Mouse (Mus musculus): ENCODE measurements around the gene Sema3g. TPM values are rescaled to one million over a fixed set of nuclear protein-coding genes. Genes with fewer than 3 reads are reported as not detected.

Sema3g gene
- polyA plus RNA-seq, 1 experiment from 2014 or later, result 0.80 TPM

- WGBS, result 58% methylated on average over 16 of the region's 16 CpGs
- H3K4me2 ChIP-seq, result no peak overlapping the region
- H3K36me3 ChIP-seq, result peaks cover 48% of the 10 kb centered on the region
Observed at GRCm38 (mm10) chr14:31197547-31198516, 19.8 kb upstream of the Sema3g start.

DNA sequence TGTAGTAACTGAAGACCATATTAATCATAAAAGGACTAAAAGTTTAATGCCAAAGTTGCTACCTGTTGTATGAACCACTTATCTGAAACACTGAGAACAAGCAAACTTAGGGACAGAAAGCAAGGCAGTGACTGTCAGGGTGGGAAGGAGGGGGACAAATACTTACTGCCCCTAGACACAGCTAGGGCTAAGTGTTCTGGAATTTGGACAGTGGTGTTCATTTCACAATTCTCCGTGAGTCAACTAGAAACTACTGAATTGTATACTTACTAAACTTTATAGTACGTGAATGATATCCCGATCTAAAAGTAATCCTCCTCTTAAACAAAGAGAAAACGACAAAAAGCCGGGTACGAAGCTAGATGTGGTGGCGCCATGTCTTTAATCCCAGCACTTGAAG is 18.1 kb upstream of the Sema3g start:
- Histone ChIP-seq H3K4me2 (no peak overlapping the region), H3K9me3 (no peaks in the 10 kb centered on the region), H3K4me3 (no peak overlapping the region), H3K27ac (replicated peaks) (no peak overlapping the region), H3K9ac (no peak overlapping the region), H3K36me3 (peaks cover 58% of the 10 kb centered on the region), H3K4me1 (replicated peaks) (peaks cover 11% of the 10 kb centered on the region), H3K27me3 (no peaks in the 10 kb centered on the region)
- 95% methylated on average over 7 of the region's 7 CpGs for WGBS
- no peak for ATAC-seq (ENCODE audit: low FRiP score, low read depth)

More at GRCm38 (mm10) chr14:31197547-31198516, 19.8 kb upstream of the Sema3g start:
- Histone ChIP-seq H3K4me1 (replicated peaks) (peaks cover 7% of the 10 kb centered on the region), H3K9me3 (no peaks in the 10 kb centered on the region), H3K27me3 (no peaks in the 10 kb centered on the region), H3K9ac (no peak overlapping the region), H3K4me3 (no peak overlapping the region), H3K27ac (replicated peaks) (no peak overlapping the region)
- ATAC-seq (ENCODE audit: low FRiP score, low read depth), result no peak

GRCm38 (mm10) chr14:31200038-31200437 is 17.6 kb upstream of the Sema3g start:
- H3K4me2 ChIP-seq, result no peak overlapping the region
- no peak overlapping the region for H3K4me3 ChIP-seq
- no peak for ATAC-seq (ENCODE audit: low FRiP score, low read depth)
- peaks cover 15% of the 10 kb centered on the region for H3K4me1 ChIP-seq (replicated peaks)
- H3K9me3 ChIP-seq, result no peaks in the 10 kb centered on the region
- WGBS, result 82% methylated on average over 3 of the region's 3 CpGs
- H3K27me3 ChIP-seq, result no peaks in the 10 kb centered on the region
- no peak overlapping the region for H3K27ac ChIP-seq (replicated peaks)
- H3K9ac ChIP-seq, result no peak overlapping the region
- peaks cover 58% of the 10 kb centered on the region for H3K36me3 ChIP-seq

DNA sequence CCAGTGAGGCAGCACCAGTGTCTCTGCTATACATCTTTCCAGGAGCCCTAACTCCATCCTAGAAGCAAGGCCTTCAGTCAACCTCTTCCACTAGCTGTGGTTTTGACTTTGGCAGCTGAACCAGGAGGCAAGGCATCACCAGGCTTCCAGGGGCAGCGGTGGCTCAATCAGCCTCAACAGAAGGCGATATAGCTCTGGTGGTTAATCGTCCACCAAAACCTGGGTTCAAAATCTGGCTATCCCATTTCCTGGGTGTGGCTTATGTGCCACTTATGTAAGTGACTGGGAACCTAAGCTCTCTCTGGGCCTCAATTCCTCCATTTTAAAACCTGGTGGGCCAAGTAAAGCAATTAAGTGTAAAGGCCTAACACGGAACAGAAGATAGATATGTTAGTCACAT is 12.8 kb upstream of the Sema3g start:
- H3K4me3 ChIP-seq, result peak overlapping the region; percentile 88
- H3K27me3 ChIP-seq, result no peaks in the 10 kb centered on the region
- 74% methylated on average over 4 of the region's 4 CpGs for WGBS
- H3K36me3 ChIP-seq, result peaks cover 39% of the 10 kb centered on the region
- peak overlapping the region; percentile 88 for H3K4me2 ChIP-seq
- H3K9me3 ChIP-seq, result no peaks in the 10 kb centered on the region
- ATAC-seq (ENCODE audit: low FRiP score, low read depth), result no peak
- H3K9ac ChIP-seq, result peak overlapping the region; percentile 95
- peak overlapping the region; percentile 95 for H3K27ac ChIP-seq (replicated peaks)
- peaks cover 22% of the 10 kb centered on the region for H3K4me1 ChIP-seq (replicated peaks)

DNA sequence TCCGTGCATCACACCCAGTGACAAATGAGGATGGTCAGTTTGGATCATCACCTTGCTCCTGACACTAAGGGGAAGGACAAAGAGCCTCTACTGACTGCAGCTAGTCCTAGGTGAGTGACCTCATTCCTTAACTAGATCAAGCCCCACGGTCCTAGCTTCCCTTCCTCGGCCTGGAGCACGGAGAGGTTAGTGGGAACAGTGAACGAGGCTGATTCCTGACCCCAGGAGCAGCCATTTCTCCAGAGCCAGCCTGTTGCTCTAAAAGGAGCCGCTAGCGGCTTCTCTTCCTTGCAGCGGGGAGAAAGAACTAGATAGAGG is 12.5 kb upstream of the Sema3g start:
- peak overlapping the region; percentile 95 for H3K9ac ChIP-seq
- H3K4me2 ChIP-seq, result peak overlapping the region; percentile 88
- H3K36me3 ChIP-seq, result peaks cover 36% of the 10 kb centered on the region
- peak; percentile 24; the same call in 1 of the 2 replicates for ATAC-seq (ENCODE audit: low FRiP score, low read depth)
- H3K27me3 ChIP-seq, result no peaks in the 10 kb centered on the region
- peaks cover 22% of the 10 kb centered on the region for H3K4me1 ChIP-seq (replicated peaks)
- H3K9me3 ChIP-seq, result no peaks in the 10 kb centered on the region
- H3K27ac ChIP-seq (replicated peaks), result peak overlapping the region; percentile 95
- H3K4me3 ChIP-seq, result peak overlapping the region; percentile 88
- 13% methylated on average over 8 of the region's 8 CpGs for WGBS

GRCm38 (mm10) chr14:31205562-31206467 is 11.8 kb upstream of the Sema3g start:
- Histone ChIP-seq H3K36me3 (peaks cover 29% of the 10 kb centered on the region), H3K4me3 (peak overlapping the region; percentile 88), H3K27me3 (no peaks in the 10 kb centered on the region), H3K9me3 (no peaks in the 10 kb centered on the region), H3K27ac (replicated peaks) (peak overlapping the region; percentile 95), H3K9ac (peak overlapping the region; percentile 95), H3K4me2 (peak overlapping the region; percentile 88), H3K4me1 (replicated peaks) (peaks cover 22% of the 10 kb centered on the region)
- ATAC-seq (ENCODE audit: low FRiP score, low read depth), result peak; percentile 76
- WGBS, result under 1% methylated on average over 39 of the region's 39 CpGs

- Histone ChIP-seq H3K27me3 (no peaks in the 10 kb centered on the region), H3K9me3 (no peaks in the 10 kb centered on the region), H3K9ac (peak overlapping the region; percentile 95), H3K36me3 (peaks cover 26% of the 10 kb centered on the region), H3K4me2 (peak overlapping the region; percentile 88), H3K4me1 (replicated peaks) (peaks cover 22% of the 10 kb centered on the region), H3K27ac (replicated peaks) (peak overlapping the region; percentile 95), H3K4me3 (peak overlapping the region; percentile 88)
- ATAC-seq (ENCODE audit: low FRiP score, low read depth), result peak; percentile 75
- under 1% methylated on average over 41 of the region's 48 CpGs for WGBS
Observed at GRCm38 (mm10) chr14:31206472-31206981, 11.1 kb upstream of the Sema3g start.

DNA sequence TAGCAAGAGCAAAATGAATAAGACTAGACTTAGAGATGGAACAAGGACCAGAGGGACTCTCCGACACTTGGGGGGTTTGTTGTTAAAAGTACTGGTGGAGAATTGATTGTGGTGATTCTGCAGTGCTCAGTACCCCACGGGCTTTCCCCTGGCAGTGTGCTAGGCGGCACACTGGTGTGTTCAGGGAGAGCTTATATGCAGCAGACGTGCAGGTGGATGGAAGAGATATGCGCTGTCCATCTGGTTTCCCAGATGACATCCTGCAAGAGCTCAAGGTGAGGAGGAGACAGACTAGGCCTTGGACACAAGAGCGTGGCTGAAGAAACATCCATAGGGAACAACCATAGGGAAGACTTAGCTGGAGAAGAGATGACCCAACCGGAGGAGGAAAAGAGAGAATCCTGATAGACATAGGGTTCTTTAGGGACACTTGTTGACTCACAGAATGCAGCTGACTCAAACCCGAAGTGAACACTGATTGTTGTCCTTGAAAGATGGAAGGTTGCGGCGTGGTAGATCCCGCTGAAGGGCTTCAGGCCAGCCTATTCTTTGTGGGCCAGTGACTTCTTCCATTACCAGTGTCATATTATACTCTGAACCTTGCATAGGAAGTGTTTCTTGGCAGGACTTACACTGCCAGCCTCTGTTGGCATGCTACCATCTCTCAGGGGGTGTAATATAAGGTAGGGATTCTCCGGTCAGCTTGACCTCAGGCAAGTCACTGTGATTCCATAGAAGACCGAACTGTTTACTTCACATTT is 10.4 kb upstream of the Sema3g start:
- Histone ChIP-seq H3K4me1 (replicated peaks) (peaks cover 22% of the 10 kb centered on the region), H3K27me3 (no peaks in the 10 kb centered on the region), H3K4me2 (peak overlapping the region; percentile 88), H3K9ac (peak overlapping the region; percentile 95), H3K9me3 (no peaks in the 10 kb centered on the region), H3K4me3 (peak overlapping the region; percentile 88), H3K36me3 (peaks cover 19% of the 10 kb centered on the region), H3K27ac (replicated peaks) (peak overlapping the region; percentile 95)
- peak; percentile 25 for ATAC-seq (ENCODE audit: low FRiP score, low read depth)
- 78% methylated on average over 13 of the region's 13 CpGs for WGBS

DNA sequence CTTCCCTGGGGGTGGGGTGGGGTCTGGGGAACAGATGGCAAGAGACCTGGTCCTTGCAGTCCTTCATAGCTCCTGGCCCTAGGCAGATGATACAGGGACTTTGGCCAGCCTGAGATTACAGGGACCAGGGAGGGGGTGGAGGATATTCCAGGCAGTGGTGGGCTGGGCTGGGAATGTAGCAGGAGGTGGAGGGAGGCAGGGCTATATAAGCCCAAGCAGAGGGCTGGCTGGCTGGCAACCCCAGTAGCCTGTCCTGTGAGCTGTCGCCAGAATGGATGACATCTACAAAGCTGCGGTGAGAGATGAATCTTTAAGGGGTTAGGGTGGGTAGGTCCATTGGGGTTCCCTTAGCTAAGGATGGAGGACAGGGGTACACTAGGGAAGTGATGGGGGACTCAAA is 9.6 kb upstream of the Sema3g start, which contains the start of gene Tnnc1:
Gene Tnnc1, plus strand, starts transcription at position 229 of the 400 bp plus-strand sequence.
- Histone ChIP-seq H3K4me3 (peak within 1 kb of the TSS; percentile 88), H3K9me3 (no peaks in the 10 kb centered on the region), H3K4me1 (replicated peaks) (peaks cover 22% of the 10 kb centered on the region), H3K4me2 (peak within 1 kb of the TSS; percentile 88), H3K36me3 (peaks cover 10% of the 10 kb centered on the region), H3K27ac (replicated peaks) (peak within 1 kb of the TSS; percentile 95), H3K9ac (peak within 1 kb of the TSS; percentile 95; the same call in 1 of the 2 replicates), H3K27me3 (no peaks in the 10 kb centered on the region)
- no peak for ATAC-seq (ENCODE audit: low FRiP score, low read depth)
- WGBS, result 93% methylated on average over 2 of the region's 2 CpGs

- no peaks in the 10 kb centered on the region for H3K9me3 ChIP-seq
- H3K9ac ChIP-seq, result no peak overlapping the region
- H3K4me2 ChIP-seq, result no peak overlapping the region
- no peak overlapping the region for H3K4me3 ChIP-seq
- no peaks in the 10 kb centered on the region for H3K27me3 ChIP-seq
- H3K27ac ChIP-seq (replicated peaks), result no peak overlapping the region
- H3K36me3 ChIP-seq, result 0 out of 2 replicates have a peak, but pooled peaks cover under 1% of the 10 kb centered on the region
- peaks cover 22% of the 10 kb centered on the region for H3K4me1 ChIP-seq (replicated peaks)
- ATAC-seq (ENCODE audit: low FRiP score, low read depth), result no peak
- WGBS, result 87% methylated on average over 4 of the region's 4 CpGs
Observed at GRCm38 (mm10) chr14:31209133-31209557, 8.5 kb upstream of the Sema3g start.

DNA sequence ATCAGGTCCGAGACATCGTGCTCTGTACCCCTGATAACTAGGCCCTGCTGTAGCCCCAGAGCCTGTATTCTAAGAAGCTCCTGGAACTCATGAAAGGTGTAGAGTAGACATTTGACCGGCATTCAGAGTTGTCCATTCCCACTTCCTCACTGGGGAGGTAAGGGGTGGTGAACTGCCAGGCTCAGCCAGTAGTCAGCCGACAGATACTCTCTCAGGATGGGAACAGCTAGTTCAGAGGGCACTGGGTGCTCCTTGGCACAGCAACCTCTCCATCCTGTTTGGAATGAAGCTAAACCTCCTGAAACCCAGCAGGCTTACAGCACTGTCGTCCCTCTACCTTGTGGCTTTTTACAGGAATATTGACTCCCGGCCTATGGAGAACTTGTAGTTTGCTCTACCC is 5.8 kb upstream of the Sema3g start:
- Histone ChIP-seq H3K4me1 (replicated peaks) (peaks cover 14% of the 10 kb centered on the region), H3K9ac (no peak overlapping the region), H3K4me2 (no peak overlapping the region), H3K27ac (replicated peaks) (no peak overlapping the region), H3K36me3 (no peaks in the 10 kb centered on the region), H3K4me3 (no peak overlapping the region), H3K27me3 (no peaks in the 10 kb centered on the region), H3K9me3 (no peaks in the 10 kb centered on the region)
- WGBS, result 89% methylated on average over 6 of the region's 6 CpGs
- no peak for ATAC-seq (ENCODE audit: low FRiP score, low read depth)

Data from hindbrain, embryonic 15.5 days (tissue).